Mouse (Mus musculus) thymus, postnatal 4 days (tissue): Measurements from ENCODE around the gene Vamp8.

Experiments
- DNase-seq: peaks from one replicate; pipeline ENCODE4 v3.0.0; 2021

The Vamp8 gene

DNA sequence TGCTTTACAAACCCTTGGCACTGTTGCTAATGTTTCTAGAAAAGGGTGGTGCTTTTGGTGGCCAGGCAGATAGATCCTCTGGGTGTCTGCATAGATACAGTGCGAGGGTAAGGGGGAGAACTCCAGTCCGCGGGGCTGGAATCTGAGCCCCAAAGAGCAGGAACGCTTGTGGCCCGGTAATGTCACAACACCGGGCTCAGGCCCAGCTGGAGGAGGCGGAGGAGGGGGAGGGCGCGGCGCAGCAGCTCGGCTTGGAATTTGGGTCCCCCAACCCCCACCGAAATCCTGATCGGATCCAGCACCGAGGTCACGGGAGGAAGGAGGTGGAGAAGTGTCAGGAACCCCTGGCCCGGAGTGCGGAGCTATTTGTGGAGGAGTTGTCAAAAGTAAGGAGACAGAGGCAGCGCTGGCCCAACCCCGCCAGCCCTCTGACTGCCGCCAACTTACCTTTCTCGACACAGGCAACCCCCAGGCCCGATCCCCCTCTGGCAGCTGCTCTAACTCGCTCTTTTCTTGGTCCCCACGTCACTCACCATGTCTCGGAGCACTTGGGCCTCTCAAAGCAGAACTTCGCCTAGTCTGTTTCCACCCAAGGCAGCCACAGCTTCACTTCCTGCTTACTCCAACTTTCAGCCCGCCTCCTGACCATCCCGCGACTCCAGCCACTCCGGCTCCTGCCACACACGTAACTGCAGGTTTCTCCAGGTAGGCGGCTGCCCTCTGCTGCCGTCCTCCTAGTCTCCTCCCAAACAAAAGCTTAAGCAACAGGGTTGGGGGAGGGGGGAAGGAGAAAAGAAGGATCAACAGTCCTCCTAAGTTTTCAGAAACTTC lies at the start of gene Vamp8:
TSS of gene Vamp8 (minus strand) at position 763 of the 831 bp plus-strand sequence.
- DNase-seq, result peak; percentile 77

GRCm38 (mm10) chr6:72439355-72440185 lies 49.1 kb upstream of the Vamp8 start, which contains the start of gene Mat2a:
TSS of gene Mat2a (minus strand) at chr6:72439558.
- DNase-seq, result peak; percentile 96

DNA sequence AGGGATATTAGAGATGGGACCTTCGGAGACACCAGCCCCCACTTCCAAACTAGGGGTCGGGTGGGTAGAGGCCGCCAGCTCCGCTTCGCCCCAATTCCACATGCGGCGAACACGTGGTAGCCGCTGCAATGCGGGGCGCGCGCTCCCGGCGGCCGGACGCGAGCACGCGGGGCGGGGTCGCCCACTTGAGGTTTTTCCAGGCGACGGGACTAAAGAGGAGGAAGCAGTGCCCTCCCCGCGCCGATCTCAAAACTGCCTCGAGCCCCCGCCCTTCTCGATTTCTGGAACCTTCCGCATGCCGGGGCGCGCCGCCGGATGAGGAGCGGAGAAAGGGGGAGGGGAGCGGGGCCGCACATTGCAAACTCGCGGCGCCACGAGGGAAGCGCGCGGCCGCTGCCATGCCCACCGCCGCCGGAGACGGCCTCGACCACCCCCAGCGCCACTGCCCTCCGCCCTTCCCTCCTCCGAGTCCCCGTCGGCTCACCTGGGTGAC lies 48.4 kb upstream of the Vamp8 start:
- DNase-seq, result peak; percentile 88

DNA sequence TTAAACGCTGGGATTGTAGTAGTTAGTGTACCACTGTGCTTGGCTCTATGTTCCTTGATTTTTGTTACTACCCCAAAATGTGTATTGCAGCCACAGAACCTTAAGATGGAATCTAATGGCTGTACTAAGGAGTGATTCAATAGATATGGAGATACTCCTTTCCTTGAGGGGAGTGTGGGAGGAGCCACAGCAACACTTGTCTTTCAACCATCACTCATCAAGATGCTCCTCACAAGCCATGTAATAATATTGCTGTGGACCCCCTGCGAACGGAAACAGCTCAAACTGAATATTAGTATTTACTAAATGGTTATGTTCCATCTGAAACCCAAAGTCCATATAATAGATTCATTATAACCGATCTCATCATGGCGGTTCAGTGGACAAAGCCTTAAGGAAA lies 47.7 kb upstream of the Vamp8 start:
- no peak for DNase-seq

- no peak for DNase-seq
These were observed 41.6 kb upstream of the Vamp8 start for GRCm38 (mm10) chr6:72432153-72432552.

DNA sequence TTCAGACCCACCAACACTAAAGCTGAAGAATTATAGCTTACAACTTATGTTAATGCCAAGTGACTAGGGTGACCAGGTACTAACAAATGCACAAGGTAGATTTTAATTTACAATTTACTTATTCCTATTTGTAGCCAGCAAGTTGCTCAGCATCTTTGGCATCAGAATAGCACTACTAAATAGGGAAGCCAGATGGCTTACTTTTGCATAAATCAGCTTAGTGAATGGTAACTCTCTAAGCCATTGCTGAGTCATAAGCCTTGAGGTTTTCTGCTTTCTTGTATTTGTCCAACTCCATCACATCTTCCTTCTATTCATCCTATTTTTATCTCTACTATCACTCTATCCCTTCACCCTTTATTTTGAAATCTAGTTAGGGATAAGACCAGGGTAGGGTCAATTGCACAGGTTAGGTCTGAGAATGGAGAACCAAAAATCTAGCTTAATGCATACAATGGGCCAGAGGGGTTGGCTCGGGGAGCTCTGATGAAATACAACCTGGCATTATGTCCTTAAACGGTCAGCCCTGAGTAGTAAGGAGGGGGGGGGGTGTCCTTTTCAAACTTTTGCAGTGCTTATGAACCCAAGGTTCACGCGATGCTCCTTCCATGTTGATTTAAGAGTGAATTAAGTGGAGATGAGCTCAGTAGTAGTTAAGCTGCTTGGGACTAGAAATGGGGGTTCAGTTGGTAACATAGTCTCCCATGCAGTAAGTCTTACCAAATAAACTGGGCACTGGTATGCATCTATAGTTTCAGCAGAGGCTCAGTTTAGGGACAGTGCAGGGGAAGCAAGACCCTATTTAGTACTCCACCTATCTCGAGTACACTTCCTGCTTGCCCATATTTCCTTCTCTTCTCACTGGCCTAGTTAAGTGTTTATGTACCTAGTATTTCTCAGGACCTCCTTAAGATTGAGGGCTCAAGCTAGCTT lies 40.8 kb upstream of the Vamp8 start:
- DNase-seq, result no peak

- no peak for DNase-seq
These were observed 38.7 kb upstream of the Vamp8 start for GRCm38 (mm10) chr6:72429061-72429842.

DNA sequence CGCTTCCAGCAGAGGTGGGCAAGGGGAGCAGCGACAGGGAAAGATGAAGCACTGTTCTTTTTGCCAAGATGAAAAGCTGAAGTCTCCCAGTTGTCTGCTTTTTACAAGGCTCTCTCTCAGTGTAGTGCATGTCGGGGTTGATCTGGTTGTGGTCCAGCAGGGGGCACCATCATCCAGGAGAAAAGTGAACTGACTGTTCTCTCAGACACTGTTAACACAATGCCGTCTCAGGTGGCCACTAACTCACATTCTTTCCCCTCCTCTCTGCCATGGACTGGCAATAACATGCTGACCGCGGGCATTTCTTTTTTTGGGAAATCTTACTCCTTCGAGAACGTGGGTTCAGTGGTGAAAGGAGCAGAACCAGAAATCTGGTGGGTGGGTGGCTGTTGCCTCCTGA lies 37.5 kb upstream of the Vamp8 start:
- DNase-seq, result peak; percentile 89

DNA sequence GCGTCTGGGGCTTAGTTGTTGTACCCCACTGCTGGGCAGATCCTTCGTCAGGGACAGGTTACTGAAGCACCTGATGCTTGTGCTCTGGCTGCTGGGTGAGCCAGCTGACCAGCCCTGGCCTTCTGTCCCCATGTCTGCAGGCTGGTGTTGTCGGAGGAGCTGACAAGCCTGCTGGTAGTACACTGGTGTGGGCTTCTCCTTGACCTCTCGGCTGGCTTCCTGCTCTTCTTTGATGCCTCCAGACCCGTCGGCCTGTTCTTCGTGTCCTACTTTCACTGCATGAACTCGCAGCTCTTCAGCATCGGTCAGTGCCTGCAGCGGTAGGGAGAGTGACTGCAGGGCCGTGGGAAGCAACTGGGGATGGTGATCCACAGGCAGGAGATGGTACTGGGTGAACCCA lies 35.1 kb upstream of the Vamp8 start:
- DNase-seq, result no peak

DNA sequence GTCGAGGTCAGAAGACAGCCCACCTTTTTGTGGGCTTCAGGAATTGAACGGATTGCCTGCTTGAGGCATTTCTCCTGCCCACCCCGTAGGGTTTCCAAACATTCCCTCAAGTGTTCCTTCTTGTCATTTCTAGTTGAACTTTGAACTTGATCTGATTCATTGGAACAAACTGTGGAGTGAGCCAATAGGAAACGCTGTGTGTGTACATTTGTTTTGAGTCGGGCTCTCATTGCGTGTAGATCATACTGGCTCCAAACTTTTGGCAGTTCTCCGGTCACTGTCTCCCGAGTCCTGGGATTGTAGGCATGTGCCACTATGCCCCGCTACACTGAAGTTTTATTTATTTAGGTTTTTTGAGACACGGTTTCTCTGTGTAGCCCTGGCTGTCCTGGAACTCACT lies 30.4 kb upstream of the Vamp8 start:
- no peak for DNase-seq

DNA sequence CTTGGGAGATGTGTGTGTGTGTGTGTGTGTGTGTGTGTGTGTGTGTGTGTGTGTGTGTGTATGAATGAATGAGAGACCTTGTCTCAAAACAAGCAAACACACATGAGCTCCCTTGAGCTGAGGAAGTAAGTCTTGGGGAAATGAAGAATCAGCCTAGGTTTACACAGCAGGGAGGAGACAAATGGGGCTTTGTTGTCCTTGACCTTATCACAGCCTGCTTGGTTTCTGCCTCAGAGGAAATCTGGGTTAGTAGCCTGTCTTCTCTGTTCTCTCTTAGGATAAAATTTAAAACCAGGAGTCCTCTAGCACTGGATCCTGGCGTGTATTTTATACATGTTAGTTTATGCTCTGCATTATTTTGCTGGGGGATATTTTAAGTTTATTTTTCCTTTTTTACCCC lies 29.3 kb upstream of the Vamp8 start:
- DNase-seq, result no peak

GRCm38 (mm10) chr6:72418279-72418678 lies 27.8 kb upstream of the Vamp8 start:
- no peak for DNase-seq

GRCm38 (mm10) chr6:72415964-72416772 lies 25.7 kb upstream of the Vamp8 start:
- DNase-seq, result no peak

- no peak for DNase-seq
These were observed 24.7 kb upstream of the Vamp8 start for GRCm38 (mm10) chr6:72415181-72415580.

DNA sequence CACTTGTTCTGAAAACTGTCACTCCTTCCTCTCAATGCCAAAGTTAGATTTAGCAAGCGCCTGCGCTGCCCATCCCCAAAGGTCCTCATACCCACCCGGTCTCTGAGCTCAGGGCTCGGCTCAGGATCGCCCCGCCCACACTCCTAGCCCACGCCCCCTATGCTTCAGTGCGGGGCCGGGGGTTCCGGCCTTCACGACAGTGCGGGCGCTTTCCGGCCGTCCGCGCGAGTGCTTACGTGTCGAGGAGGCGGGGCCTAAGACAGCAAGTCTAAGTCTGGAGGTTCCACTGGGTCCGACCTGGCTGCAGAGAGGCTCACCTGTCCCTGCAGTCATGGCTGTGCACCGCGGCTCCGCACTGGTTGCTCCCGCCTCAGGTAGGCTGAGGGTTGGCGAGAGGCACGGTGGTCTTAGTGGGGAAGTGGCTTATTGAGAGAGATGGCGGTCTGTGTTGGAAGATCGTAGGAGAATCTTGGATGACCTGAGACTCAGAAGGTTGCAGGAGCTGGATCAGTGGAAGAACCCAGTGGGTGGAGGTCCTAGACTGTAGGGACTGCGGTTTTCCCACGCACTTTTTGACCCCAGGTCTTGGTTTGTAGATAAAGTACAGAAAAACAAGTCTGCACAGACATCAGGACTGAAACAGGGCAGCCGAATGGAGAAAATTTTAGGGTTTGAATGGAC lies 23.7 kb upstream of the Vamp8 start, which contains the start of gene Ggcx:
TSS of gene Ggcx (plus strand) at position 233 of the 681 bp plus-strand sequence.
- DNase-seq, result peak; percentile 98

DNA sequence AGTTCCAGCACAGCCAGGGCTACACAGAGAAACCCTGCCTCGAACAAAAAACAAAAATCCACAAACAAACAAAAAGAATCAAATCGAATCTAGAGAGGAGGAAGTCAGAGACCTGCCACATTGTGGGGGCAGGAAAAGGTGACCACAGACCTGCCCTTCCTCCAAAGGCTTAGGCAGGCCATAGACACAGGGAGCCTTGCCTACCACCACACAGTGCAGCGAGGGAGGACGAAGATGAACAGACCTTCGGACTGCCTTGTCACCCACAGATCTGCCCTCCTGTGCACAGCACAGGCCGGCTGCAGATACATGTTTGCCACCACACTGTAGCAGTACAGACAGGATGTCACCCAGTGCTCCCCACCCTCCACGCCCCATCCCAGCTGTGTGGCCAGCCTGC lies 20.0 kb upstream of the Vamp8 start:
- no peak for DNase-seq

- DNase-seq, result peak; percentile 37
These were observed 19.5 kb upstream of the Vamp8 start for GRCm38 (mm10) chr6:72410003-72410402.

DNA sequence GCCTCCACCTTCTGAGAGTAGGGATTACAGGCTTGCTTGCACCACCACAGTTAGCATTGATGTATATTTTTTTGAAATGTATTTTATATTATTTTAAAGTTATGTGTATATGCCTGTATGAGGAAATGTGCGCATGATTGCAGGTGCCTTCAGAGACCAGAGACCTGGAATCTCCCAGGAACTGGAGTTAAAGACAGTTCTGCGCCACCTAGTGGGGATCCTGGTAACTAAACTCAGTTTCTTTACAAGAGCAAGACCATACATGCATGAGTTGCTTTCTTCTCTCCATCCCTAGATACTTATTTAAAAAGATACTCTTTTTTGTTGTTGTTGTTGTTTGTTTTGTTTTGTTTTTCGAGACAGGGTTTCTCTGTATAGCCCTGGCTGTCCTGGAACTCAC lies 19.1 kb upstream of the Vamp8 start:
- DNase-seq, result peak; percentile 79

DNA sequence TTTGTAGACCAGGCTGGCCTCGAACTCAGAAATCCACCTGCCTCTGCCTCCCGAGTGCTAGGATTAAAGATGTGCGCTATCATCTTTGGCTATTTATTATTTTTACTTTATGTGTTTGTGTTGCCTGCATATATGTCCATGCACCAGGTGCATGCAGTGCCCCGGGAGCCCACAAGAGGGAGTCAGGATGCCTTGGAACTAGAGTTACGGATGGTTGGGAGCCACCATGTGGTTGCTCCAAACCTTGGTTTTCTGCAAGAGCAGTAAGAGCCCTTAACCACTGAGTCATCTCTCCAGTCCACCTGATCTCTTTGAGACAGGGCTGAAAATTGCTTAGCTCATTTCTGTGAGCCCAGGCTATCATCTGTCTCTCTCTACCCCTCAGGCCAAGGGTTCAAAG lies 16.6 kb upstream of the Vamp8 start:
- peak; percentile 91 for DNase-seq

DNA sequence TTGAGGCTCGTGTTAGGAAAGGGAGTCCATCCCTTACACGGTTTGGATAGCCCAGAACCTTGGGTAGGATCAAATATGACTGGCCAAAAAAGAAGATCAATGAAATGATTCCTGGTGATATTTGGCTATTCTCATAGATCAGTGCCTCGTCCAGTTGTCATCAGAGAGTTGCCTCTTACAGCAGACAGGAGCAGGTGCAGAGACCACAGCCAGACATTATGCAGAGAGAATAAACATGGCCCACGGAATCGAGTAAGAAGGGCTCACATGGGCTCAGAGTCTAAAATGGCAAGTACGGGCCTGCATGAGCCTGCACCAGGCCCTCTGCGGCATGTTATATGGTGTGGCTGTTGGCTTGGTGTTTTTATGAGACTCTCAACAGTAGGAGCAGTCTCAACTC lies 14.9 kb upstream of the Vamp8 start:
- DNase-seq, result no peak
